Mouse (Mus musculus): ENCODE data around the gene Actr8.

- no peak for TF ChIP-seq CTCF (IDR thresholded peaks at IDR 0.05; ENCODE audit: control insufficient read depth, insufficient read depth, low read length)
- TF ChIP-seq POLR2A (IDR thresholded peaks at IDR 0.05; ENCODE audit: borderline replicate concordance, control insufficient read depth, low read depth, low read length), result no peak
Measured at GRCm38 (mm10) chr14:30015008-30015407, 36.9 kb downstream of the Actr8 start.

All from bone marrow, adult 2 months (tissue).